Mouse (Mus musculus): ENCODE results near the gene Islr.

Gene Islr

GRCm38 (mm10) chr9:58204448-58205000, 418 bp upstream of the Islr start:
- ChIA-PET CTCF (interaction anchor here (0.6 to 4.2 kb wide), 129 partner anchors 9 to 1298 kb away, joined by 3 to 108 read pairs (median 4); partner anchors contain the start of genes Arid3b (in 1 of the 4) and Cyp11a1 (in 1 of the 4)), POLR2A (interaction anchor here (0.6 to 10.5 kb wide), 59 partner anchors 8 to 1439 kb away, joined by 3 to 125 read pairs (median 5); partner anchors contain the start of genes Arid3b (in 1 of the 4), Cyp11a1 (in 1 of the 4), Nptn (in 1 of the 4) and Pml (in 1 of the 4))

DNA sequence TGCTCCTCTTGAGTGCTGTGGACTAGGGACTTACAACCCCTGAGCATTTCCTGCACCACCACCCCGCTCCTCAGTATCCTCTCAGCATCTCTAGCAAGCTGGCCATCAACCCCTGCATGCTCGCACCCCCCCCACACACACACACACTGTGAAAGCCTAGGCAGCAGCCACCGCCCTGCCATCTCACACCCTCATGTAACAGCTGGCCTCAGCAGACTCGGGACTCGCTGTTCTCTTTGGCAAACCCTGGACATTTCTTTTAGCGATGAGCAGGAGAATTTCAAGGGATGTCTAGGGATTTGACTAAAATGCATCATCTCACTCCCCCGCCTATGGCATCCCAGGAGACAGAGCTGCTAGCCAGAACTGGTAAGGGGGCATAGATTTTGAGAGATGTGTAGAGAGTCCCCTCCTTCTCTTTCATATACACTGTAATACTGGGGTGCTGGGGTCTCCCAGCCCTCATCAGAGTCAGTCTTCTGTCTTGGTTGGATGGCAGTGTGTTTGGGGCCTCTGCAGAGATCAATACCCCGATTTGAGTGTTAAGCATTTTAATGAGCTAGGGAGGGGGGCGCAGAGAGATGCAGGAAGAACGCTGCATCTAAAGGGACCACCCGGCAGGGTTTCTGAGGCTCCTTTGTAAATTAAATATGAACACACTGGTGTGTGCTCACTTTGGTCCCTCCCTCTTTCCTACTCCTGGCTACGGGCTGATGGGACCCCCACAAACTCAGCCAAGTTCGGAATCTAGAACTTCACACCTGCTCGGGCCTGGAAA, 1.2 kb downstream of the Islr start:
- POLR2A ChIA-PET, result interaction anchor here (0.5 to 10.5 kb wide), 29 partner anchors 9 to 388 kb away, joined by 3 to 125 read pairs (median 6); partner anchors contain the start of genes Arid3b (in 1 of the 4), Nptn (in 1 of the 4) and Pml (in 1 of the 4)
- CTCF ChIA-PET, result interaction anchor here (0.6 to 4.2 kb wide), 17 partner anchors 8 to 205 kb away, joined by 3 to 108 read pairs (median 12); no protein-coding TSS in a partner anchor

DNA sequence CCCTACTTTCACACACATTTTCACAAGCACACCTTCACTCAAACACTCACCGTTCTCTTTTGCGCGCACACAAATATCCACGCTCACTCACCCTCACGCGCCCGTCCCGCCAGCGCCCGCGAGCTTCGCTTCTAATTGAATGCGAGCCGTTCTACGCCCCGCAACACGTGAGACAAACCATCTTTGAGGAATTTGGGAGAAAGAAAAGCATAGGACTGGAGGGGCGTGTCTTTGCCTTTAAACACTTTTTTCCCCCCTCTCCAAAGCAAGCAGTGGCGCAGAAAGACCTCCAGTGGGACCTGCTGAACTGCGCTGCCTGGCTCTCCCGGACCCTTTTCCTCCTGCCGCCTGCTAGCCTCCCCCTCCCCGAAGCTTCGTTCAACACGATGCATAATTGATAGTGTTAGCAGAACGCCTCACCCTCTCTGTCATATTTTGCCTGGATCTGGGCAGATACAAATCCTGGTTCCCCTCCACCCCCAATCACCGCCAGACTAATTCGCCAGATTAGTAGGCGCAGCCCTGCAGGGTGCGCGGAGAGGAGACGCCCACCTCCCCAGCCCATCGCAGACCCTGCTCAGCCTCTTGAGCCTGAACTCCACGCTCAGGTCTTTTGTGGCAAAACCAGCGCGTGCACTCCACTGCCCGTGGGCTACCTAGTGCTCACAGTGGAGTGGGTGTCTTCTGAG, 2.1 kb downstream of the Islr start:
- CTCF ChIA-PET, result interaction anchor here in 3 of 4 experiments (0.6 to 4.2 kb wide), 4 partner anchors 15 to 163 kb away, joined by 3 to 75 read pairs (median 5); no protein-coding TSS in a partner anchor
- POLR2A ChIA-PET, result interaction anchor here in 2 of 4 experiments (0.5 to 10.5 kb wide), 11 partner anchors 10 to 328 kb away, joined by 3 to 125 read pairs (median 3); partner anchors contain the start of gene Pml (in 1 of the 2)

- ChIA-PET POLR2A (interaction anchor here in 2 of 4 experiments (0.6 to 10.5 kb wide), 8 partner anchors 11 to 327 kb away, joined by 3 to 125 read pairs (median 3); no protein-coding TSS in a partner anchor), CTCF (interaction anchor here in 3 of 4 experiments (0.5 to 4.2 kb wide), 5 partner anchors 15 to 305 kb away, joined by 3 to 75 read pairs (median 3); no protein-coding TSS in a partner anchor)
Observed at GRCm38 (mm10) chr9:58201091-58201842, 2.8 kb downstream of the Islr start.

GRCm38 (mm10) chr9:58200270-58201090, 3.6 kb downstream of the Islr start:
- POLR2A ChIA-PET, result interaction anchor here in 2 of 4 experiments (1.0 to 10.5 kb wide), 5 partner anchors 9 to 192 kb away, joined by 3 to 125 read pairs (median 12); no protein-coding TSS in a partner anchor
- CTCF ChIA-PET, result interaction anchor here (0.5 to 1.1 kb wide), 7 partner anchors 14 to 592 kb away, joined by 3 to 5 read pairs (median 3); no protein-coding TSS in a partner anchor

- ChIA-PET CTCF (interaction anchor here in 3 of 4 experiments (0.6 to 1.3 kb wide), 6 partner anchors 9 to 256 kb away, joined by 3 to 5 read pairs (median 3); no protein-coding TSS in a partner anchor), POLR2A (interaction anchor here (0.6 to 2.8 kb wide), 11 partner anchors 10 to 192 kb away, joined by 3 to 15 read pairs (median 4); no protein-coding TSS in a partner anchor)
Observed at GRCm38 (mm10) chr9:58199381-58200269, 4.5 kb downstream of the Islr start.

DNA sequence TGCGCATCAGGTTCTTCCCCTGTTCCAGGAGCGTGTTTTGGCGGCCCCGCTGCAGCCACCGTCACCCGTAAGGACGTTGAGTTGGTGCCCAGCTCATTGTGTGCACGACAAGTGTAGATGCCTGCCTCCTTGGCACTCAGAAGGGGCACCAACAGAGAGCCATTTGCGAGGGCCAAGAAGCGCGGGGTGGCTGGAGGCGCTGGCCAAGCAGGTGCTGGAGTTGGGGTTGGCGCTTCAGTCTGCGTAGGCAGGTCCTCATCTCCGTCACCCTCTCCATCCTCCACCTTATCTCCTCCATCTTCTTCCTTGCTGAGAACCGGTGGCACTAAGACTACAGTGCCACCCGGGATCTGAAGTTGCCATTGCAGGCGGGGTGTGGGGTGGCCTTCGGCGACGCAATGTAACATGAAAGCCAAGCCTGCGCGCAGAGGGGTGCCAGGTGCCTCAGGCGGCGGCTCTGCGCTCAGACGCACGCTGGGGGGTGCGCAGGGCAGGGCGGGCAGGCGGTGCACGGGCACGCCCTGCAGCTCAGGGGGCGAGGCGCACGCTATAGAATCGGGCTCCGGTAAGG, 5.2 kb downstream of the Islr start:
- CTCF ChIA-PET, result interaction anchor here in 3 of 4 experiments (0.6 to 1.5 kb wide), 11 partner anchors 10 to 257 kb away, joined by 3 to 22 read pairs (median 3); no protein-coding TSS in a partner anchor

DNA sequence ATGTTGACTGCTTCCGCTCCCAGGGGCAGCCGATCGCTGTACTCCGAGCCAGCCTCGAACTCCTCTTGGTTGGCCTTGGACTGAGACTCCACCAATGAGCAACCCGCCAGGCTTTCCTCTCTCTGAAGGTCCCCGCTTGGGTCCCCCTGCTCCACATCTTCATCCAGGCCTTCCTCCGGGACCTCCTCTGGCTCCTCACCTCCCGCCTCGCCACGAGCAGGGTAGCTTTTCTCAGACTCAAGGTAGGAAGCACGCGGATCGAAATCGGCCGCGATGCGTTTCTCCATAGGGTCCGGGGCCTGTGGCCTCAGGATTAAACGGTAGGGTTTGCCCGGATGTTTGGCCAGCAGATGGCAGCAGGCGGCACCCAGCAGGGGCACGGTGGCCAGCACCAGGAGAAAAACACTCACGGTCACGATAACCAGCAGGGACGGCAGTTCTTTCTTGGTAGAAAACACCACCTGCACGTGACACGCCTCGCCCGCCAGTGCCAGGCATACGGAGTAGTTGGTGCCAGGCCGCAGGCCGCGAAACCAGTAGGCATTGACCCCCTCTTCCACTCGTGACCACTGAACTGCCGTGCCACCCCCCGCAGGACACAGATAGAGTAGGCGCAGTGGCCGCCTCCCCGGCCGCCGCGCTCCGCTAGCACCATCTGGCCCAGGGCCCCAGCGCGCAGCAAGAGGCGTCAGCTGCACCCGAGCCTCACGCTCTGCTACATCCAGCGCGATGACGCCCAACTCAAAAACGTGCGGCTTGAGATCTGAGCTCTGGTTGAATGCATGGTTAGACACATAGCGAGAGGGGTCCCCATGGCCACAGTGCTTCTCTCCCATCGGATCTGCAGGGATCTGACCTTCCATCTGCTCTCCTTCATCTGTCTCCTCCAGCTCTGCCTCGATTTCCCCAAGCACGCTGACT, 6.1 kb downstream of the Islr start:
- POLR2A ChIA-PET, result interaction anchor here in 3 of 4 experiments (0.6 to 2.8 kb wide), 13 partner anchors 8 to 200 kb away, joined by 3 to 15 read pairs (median 4); no protein-coding TSS in a partner anchor
- CTCF ChIA-PET, result interaction anchor here in 3 of 4 experiments (0.6 to 1.5 kb wide), 10 partner anchors 9 to 252 kb away, joined by 3 to 22 read pairs (median 3); no protein-coding TSS in a partner anchor

More for the DNA sequence above, 5.2 kb downstream of the Islr start:
- POLR2A ChIA-PET, result interaction anchor here in 3 of 4 experiments (0.6 to 2.8 kb wide), 14 partner anchors 11 to 201 kb away, joined by 3 to 15 read pairs (median 4); no protein-coding TSS in a partner anchor

GRCm38 (mm10) chr9:58196610-58197567, 7.2 kb downstream of the Islr start:
- ChIA-PET CTCF (interaction anchor here in 2 of 4 experiments (0.9 to 2.9 kb wide), 6 partner anchors 7 to 158 kb away, joined by 3 to 19 read pairs (median 5); partner anchors contain the start of genes Islr (in 2 of the 2) and Islr2 (in 2 of the 2)), POLR2A (interaction anchor here in 3 of 4 experiments (0.6 to 2.8 kb wide), 10 partner anchors 9 to 202 kb away, joined by 3 to 15 read pairs (median 4); no protein-coding TSS in a partner anchor)

DNA sequence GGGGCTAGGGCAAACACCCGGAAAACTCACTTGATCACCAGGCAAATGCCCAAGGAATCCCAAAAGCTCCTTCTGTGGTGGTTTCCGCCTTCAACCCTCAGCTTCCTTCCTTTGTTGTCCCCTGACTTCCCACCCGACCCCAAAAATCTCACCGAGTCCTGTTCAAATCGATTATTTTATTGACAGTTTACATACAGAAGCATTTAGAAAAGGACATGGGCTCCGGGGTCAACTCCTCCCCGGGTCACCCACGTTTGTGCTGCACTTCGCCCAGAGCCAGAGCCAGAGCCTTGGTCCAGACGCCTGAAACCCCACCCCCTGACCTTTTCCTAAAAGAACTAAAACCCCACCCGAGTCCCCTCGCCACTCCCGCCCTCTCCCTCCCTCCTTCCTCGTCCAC, 8.0 kb downstream of the Islr start:
- ChIA-PET POLR2A (interaction anchor here in 3 of 4 experiments (0.6 to 3.5 kb wide), 16 partner anchors 8 to 331 kb away, joined by 3 to 19 read pairs (median 4); partner anchors contain the start of genes Islr (in 2 of the 3) and Islr2 (in 2 of the 3)), CTCF (interaction anchor here in 3 of 4 experiments (0.6 to 2.9 kb wide), 6 partner anchors 8 to 157 kb away, joined by 3 to 19 read pairs (median 4); partner anchors contain the start of genes Islr (in 2 of the 3) and Islr2 (in 2 of the 3))

DNA sequence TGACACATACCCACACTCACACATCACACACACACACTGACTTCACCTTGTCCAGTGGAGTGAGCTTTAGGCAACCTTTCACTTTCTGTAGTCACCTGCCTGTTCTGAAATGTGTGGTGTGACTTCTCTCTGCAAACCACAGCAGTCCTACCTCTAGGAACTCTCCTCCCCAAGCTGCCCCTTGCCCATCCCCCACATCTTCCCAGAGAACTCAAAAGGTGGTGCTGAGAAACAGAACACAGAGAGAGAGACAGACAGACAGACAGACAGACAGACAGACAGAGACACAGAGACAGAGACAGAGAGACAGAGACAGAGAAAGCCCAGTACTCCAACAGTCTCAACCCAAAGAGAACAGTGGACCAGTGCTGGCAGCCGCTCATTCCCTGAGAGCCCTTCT, 8.4 kb downstream of the Islr start:
- ChIA-PET POLR2A (interaction anchor here in 3 of 4 experiments (0.8 to 3.5 kb wide), 16 partner anchors 8 to 330 kb away, joined by 3 to 19 read pairs (median 4); partner anchors contain the start of genes Islr (in 2 of the 3) and Islr2 (in 2 of the 3)), CTCF (interaction anchor here in 3 of 4 experiments (0.6 to 2.9 kb wide), 6 partner anchors 8 to 157 kb away, joined by 3 to 19 read pairs (median 4); partner anchors contain the start of genes Islr (in 2 of the 3) and Islr2 (in 2 of the 3))

- CTCF ChIA-PET, result interaction anchor here in 3 of 4 experiments (0.6 to 2.9 kb wide), 9 partner anchors 10 to 203 kb away, joined by 3 to 19 read pairs (median 6); partner anchors contain the start of genes Islr (in 1 of the 3) and Islr2 (in 1 of the 3)
Observed at GRCm38 (mm10) chr9:58194222-58194621, 9.9 kb downstream of the Islr start.

More at GRCm38 (mm10) chr9:58194222-58194621, 9.9 kb downstream of the Islr start:
- POLR2A ChIA-PET, result interaction anchor here (0.5 to 3.5 kb wide), 19 partner anchors 10 to 641 kb away, joined by 3 to 19 read pairs (median 4); partner anchors contain the start of genes Islr (in 2 of the 4), Islr2 (in 2 of the 4) and Pml (in 1 of the 4)

All from embryonic stem cell, embryonic (primary cell).